Mouse (Mus musculus) limb, embryonic 10.5 days (tissue): Measurements from ENCODE around the gene Srp68. TPM values are rescaled to one million over a fixed set of nuclear protein-coding genes. Genes with fewer than 3 reads are reported as not detected.
A peak's percentile ranks its signal among the peaks of the same experiment; 100 is the strongest.

Experiments
- DNase-seq: peaks from one replicate; pipeline ENCODE4 v3.0.0-alpha.2; 2017; ENCODE audit warnings: low spot score
- H3K27ac ChIP-seq: fragments of 300-500 bp; sonication (generic); 2 replicates; pipeline ENCODE4 v1.5.1; 2016; ENCODE audit warnings: mild to moderate bottlenecking
- H3K27me3 ChIP-seq: fragments of 300-500 bp; sonication (generic); 2 replicates; pipeline ENCODE4 v1.6.1; 2016; ENCODE audit warnings: low read depth, mild to moderate bottlenecking; ENCODE audit not compliant: poor library complexity, severe bottlenecking
- H3K36me3 ChIP-seq: fragments of 300-500 bp; sonication (generic); 2 replicates; pipeline ENCODE4 v1.6.1; 2016; ENCODE audit warnings: mild to moderate bottlenecking, moderate library complexity
- H3K4me1 ChIP-seq: fragments of 300-500 bp; sonication (generic); 2 replicates; pipeline ENCODE4 v1.6.1; 2016
- H3K4me3 ChIP-seq: fragments of 300-500 bp; sonication (generic); 2 replicates; pipeline ENCODE4 v1.5.1; 2016; ENCODE audit warnings: mild to moderate bottlenecking, moderate library complexity
- H3K9me3 ChIP-seq: fragments of 300-500 bp; sonication (generic); replicated peaks from 2 replicates; pipeline ENCODE4 v1.6.1; 2016; ENCODE audit warnings: mild to moderate bottlenecking
- WGBS: fragments of 180-500 bp; shearing (Covaris S2); methylation state at CpG from one replicate; pipeline ENCODE4 v1.1.7; 2016; 5-methylcytosine and 5-hydroxymethylcytosine counted together
- polyA plus RNA-seq: library from polyadenylated mRNA; unstranded; fragments of >200 nt; fragmentation: Nextera tagmentation; extraction: Ambion mirVana; gene quantifications from 2 replicates; pipeline ENCODE4 v1.2.1, GENCODE M21; 2016

Srp68 gene
- polyA plus RNA-seq, result 121 and 123 TPM in 2 replicates

GRCm38 (mm10) chr11:116274045-116274666 lies at the start of gene Srp68:
TSS of gene Srp68 (minus strand) at chr11:116274217.
- Histone ChIP-seq H3K27me3 (no peaks in the 10 kb centered on the region), H3K27ac (peak within 1 kb of the TSS; percentile 88), H3K4me3 (peak within 1 kb of the TSS; percentile 89), H3K9me3 (no peaks in the 10 kb centered on the region), H3K36me3 (peaks cover 35% of the 10 kb centered on the region), H3K4me1 (peaks cover 25% of the 10 kb centered on the region)
- peak; percentile 91 for DNase-seq
- WGBS, result 6% methylated on average over 32 of the region's 32 CpGs

GRCm38 (mm10) chr11:116318719-116319659 lies 45.0 kb upstream of the Srp68 start:
- H3K27ac ChIP-seq, result peak overlapping the region; percentile 85
- H3K4me1 ChIP-seq, result peaks cover 5% of the 10 kb centered on the region
- no peaks in the 10 kb centered on the region for H3K9me3 ChIP-seq
- H3K36me3 ChIP-seq, result no peaks in the 10 kb centered on the region
- WGBS, result 3% methylated on average over 41 of the region's 41 CpGs
- H3K27me3 ChIP-seq, result peaks cover 14% of the 10 kb centered on the region; the same call in 1 of the 2 replicates
- H3K4me3 ChIP-seq, result peak overlapping the region; percentile 55
- DNase-seq, result peak; percentile 97

- peaks cover 14% of the 10 kb centered on the region; the same call in 1 of the 2 replicates for H3K27me3 ChIP-seq
- DNase-seq, result no peak
- no peak overlapping the region for H3K27ac ChIP-seq
- no peaks in the 10 kb centered on the region for H3K36me3 ChIP-seq
- WGBS, result 52% methylated on average over 8 of the region's 8 CpGs
- H3K9me3 ChIP-seq, result no peaks in the 10 kb centered on the region
- H3K4me3 ChIP-seq, result no peak overlapping the region
- no peaks in the 10 kb centered on the region for H3K4me1 ChIP-seq
Observed at GRCm38 (mm10) chr11:116312359-116312758, 38.3 kb upstream of the Srp68 start.

GRCm38 (mm10) chr11:116311169-116311568 lies 37.2 kb upstream of the Srp68 start:
- peaks cover 6% of the 10 kb centered on the region for H3K4me1 ChIP-seq
- peaks cover 7% of the 10 kb centered on the region; the same call in 1 of the 2 replicates for H3K27me3 ChIP-seq
- 51% methylated on average over 8 of the region's 8 CpGs for WGBS
- no peak overlapping the region for H3K4me3 ChIP-seq
- no peaks in the 10 kb centered on the region for H3K9me3 ChIP-seq
- H3K27ac ChIP-seq, result no peak overlapping the region
- H3K36me3 ChIP-seq, result no peaks in the 10 kb centered on the region
- DNase-seq, result no peak

GRCm38 (mm10) chr11:116309601-116310000 lies 35.6 kb upstream of the Srp68 start:
- Histone ChIP-seq H3K4me1 (peaks cover 12% of the 10 kb centered on the region), H3K36me3 (peaks cover 8% of the 10 kb centered on the region), H3K27ac (no peak overlapping the region), H3K9me3 (no peaks in the 10 kb centered on the region), H3K4me3 (no peak overlapping the region), H3K27me3 (peaks cover 4% of the 10 kb centered on the region; the same call in 1 of the 2 replicates)
- no peak for DNase-seq
- WGBS, result 83% methylated on average over 3 of the region's 3 CpGs

GRCm38 (mm10) chr11:116307762-116308531 lies 33.9 kb upstream of the Srp68 start:
- H3K4me1 ChIP-seq, result peaks cover 12% of the 10 kb centered on the region
- WGBS, result 91% methylated on average over 12 of the region's 12 CpGs

GRCm38 (mm10) chr11:116307019-116307725 lies 33.2 kb upstream of the Srp68 start, which contains the start of gene Exoc7:
TSS of gene Exoc7 (minus strand) at chr11:116307233.
- Histone ChIP-seq H3K27me3 (no peaks in the 10 kb centered on the region), H3K9me3 (no peaks in the 10 kb centered on the region), H3K36me3 (peaks cover 32% of the 10 kb centered on the region), H3K27ac (peak within 1 kb of the TSS; percentile 82), H3K4me3 (peak within 1 kb of the TSS; percentile 83), H3K4me1 (peaks cover 12% of the 10 kb centered on the region)
- WGBS, result 87% methylated on average over 10 of the region's 10 CpGs
- DNase-seq, result no peak

More at GRCm38 (mm10) chr11:116307762-116308531, 33.9 kb upstream of the Srp68 start:
- DNase-seq, result no peak
- H3K36me3 ChIP-seq, result peaks cover 25% of the 10 kb centered on the region
- H3K27me3 ChIP-seq, result peaks cover 4% of the 10 kb centered on the region; the same call in 1 of the 2 replicates
- H3K4me3 ChIP-seq, result no peak overlapping the region
- H3K9me3 ChIP-seq, result no peaks in the 10 kb centered on the region
- H3K27ac ChIP-seq, result no peak overlapping the region

- no peaks in the 10 kb centered on the region for H3K9me3 ChIP-seq
- H3K4me3 ChIP-seq, result peak overlapping the region; percentile 83
- peak overlapping the region; percentile 82 for H3K27ac ChIP-seq
- peaks cover 40% of the 10 kb centered on the region for H3K36me3 ChIP-seq
- peak; percentile 99 for DNase-seq
- WGBS, result 3% methylated on average over 53 of the region's 53 CpGs
- no peaks in the 10 kb centered on the region for H3K27me3 ChIP-seq
- peaks cover 12% of the 10 kb centered on the region for H3K4me1 ChIP-seq
Observed at GRCm38 (mm10) chr11:116306126-116306982, 32.3 kb upstream of the Srp68 start.

GRCm38 (mm10) chr11:116305423-116305822 lies 31.4 kb upstream of the Srp68 start:
- H3K36me3 ChIP-seq, result peaks cover 50% of the 10 kb centered on the region
- 97% methylated on average over 2 of the region's 2 CpGs for WGBS
- no peaks in the 10 kb centered on the region for H3K9me3 ChIP-seq
- no peak overlapping the region for H3K27ac ChIP-seq
- peaks cover 12% of the 10 kb centered on the region for H3K4me1 ChIP-seq
- no peaks in the 10 kb centered on the region for H3K27me3 ChIP-seq
- H3K4me3 ChIP-seq, result peak overlapping the region; percentile 83
- DNase-seq, result no peak

GRCm38 (mm10) chr11:116298621-116299020 lies 24.6 kb upstream of the Srp68 start:
- Histone ChIP-seq H3K9me3 (no peaks in the 10 kb centered on the region), H3K27ac (no peak overlapping the region), H3K4me3 (no peak overlapping the region), H3K27me3 (no peaks in the 10 kb centered on the region), H3K4me1 (peaks cover 8% of the 10 kb centered on the region; the same call in 1 of the 2 replicates), H3K36me3 (peaks cover 98% of the 10 kb centered on the region)
- no peak for DNase-seq
- 94% methylated on average over 6 of the region's 6 CpGs for WGBS

GRCm38 (mm10) chr11:116298221-116298620 lies 24.2 kb upstream of the Srp68 start:
- Histone ChIP-seq H3K9me3 (no peaks in the 10 kb centered on the region), H3K27ac (no peak overlapping the region), H3K27me3 (no peaks in the 10 kb centered on the region), H3K4me1 (peaks cover 8% of the 10 kb centered on the region; the same call in 1 of the 2 replicates), H3K36me3 (peaks cover 98% of the 10 kb centered on the region), H3K4me3 (no peak overlapping the region)
- no peak for DNase-seq
- WGBS, result 91% methylated on average over 11 of the region's 11 CpGs
